ENCODE assay signal across 9 mouse cellular contexts in genomic region chr2:181147546-181148317, GRCm38 (mm10). TPM values are rescaled to one million over a fixed set of nuclear protein-coding genes. Genes with fewer than 3 reads are reported as not detected.
DNase-seq lines count a peak whose midpoint lies in the region; ATAC-seq lines count a peak whose summit lies in the region.
"Had no signal": no experiment of that assay in that cellular context is flagged by ENCODE, and none has a peak within 500 bp of the region (broad histone marks: within the 10 kb centered on the region; RNA-seq: fewer than 3 reads in every experiment).

No protein-coding gene starts in this region.

- DNase-seq in cerebellum, adult 11-12 months: peak; percentile 38
- DNase-seq in cerebellum, adult 8-10 months: no peak
- DNase-seq in ZHBTc4 (ENCODE audit: low read depth, low spot score): peak; percentile 78
- DNase-seq in heart, embryonic 10.5 days (ENCODE audit: low spot score): no peak
- peak; percentile 18 for DNase-seq in lung, postnatal 10 days
- DNase-seq in splenic B cell, adult 2 months (ENCODE audit: low read depth, low spot score): peak; percentile 18
- no peak for DNase-seq in urinary bladder, postnatal 36 days (ENCODE audit: low spot score in 2 of 2)

- H3K4me3 ChIP-seq in heart, embryonic 10.5 days: peak overlapping the region; percentile 60
- peak overlapping the region; percentile 51 for H3K4me3 ChIP-seq in kidney, embryonic 15.5 days (replicated peaks)

- peak; percentile 76 for ATAC-seq in kidney, embryonic 15.5 days (replicated peaks; ENCODE audit: low FRiP score)

- H3K9ac ChIP-seq in kidney, embryonic 15.5 days: peak overlapping the region; percentile 26; the same call in 1 of the 2 replicates

- 1% methylated on average over 61 of the region's 61 CpGs for WGBS in heart, embryonic 10.5 days
- WGBS in kidney, embryonic 15.5 days: under 1% methylated on average over 61 of the region's 61 CpGs

- H3K4me1 ChIP-seq in heart, embryonic 10.5 days: peaks cover 14% of the 10 kb centered on the region
- peaks cover 12% of the 10 kb centered on the region for H3K4me1 ChIP-seq in kidney, embryonic 15.5 days

- no peak overlapping the region for H3K27ac ChIP-seq in heart, embryonic 10.5 days
- no peak overlapping the region for H3K27ac ChIP-seq in kidney, embryonic 15.5 days

- peaks cover 96% of the 10 kb centered on the region for H3K27me3 ChIP-seq in heart, embryonic 10.5 days (ENCODE audit: insufficient read depth, poor library complexity, severe bottlenecking)
- peaks cover 75% of the 10 kb centered on the region for H3K27me3 ChIP-seq in kidney, embryonic 15.5 days
- H3K27me3 ChIP-seq in splenic B cell, adult 2 months (ENCODE audit: control insufficient read depth, insufficient read depth, low read length, poor library complexity, severe bottlenecking): no peaks in the 10 kb centered on the region

- peak overlapping the region; percentile 95 for H3K4me2 ChIP-seq in kidney, embryonic 15.5 days

- no peaks in the 10 kb centered on the region for H3K9me3 ChIP-seq in heart, embryonic 10.5 days
- H3K9me3 ChIP-seq in kidney, embryonic 15.5 days (replicated peaks): no peaks in the 10 kb centered on the region

- peaks cover 7% of the 10 kb centered on the region; the same call in 1 of the 2 replicates for H3K36me3 ChIP-seq in heart, embryonic 10.5 days
- no peaks in the 10 kb centered on the region for H3K36me3 ChIP-seq in kidney, embryonic 15.5 days
- H3K36me3 ChIP-seq in splenic B cell, adult 2 months (ENCODE audit: control insufficient read depth, insufficient read depth, low read length, poor library complexity, severe bottlenecking): no peaks in the 10 kb centered on the region

RNA-seq across cellular contexts. Expression of gene Eef1a2, which starts 9.1 kb away (rescaled TPM):
- 0.95 and 2.6 TPM in 2 replicates for polyA plus RNA-seq in heart, embryonic 10.5 days (2016; fragmentation: Nextera tagmentation; extraction: Ambion mirVana)
- polyA plus RNA-seq in kidney, embryonic 15.5 days (2015; fragmentation: Nextera tagmentation; extraction: Ambion mirVana): 0.08 and 0.17 TPM in 2 replicates

RNA-seq across cellular contexts. Expression of gene Kcnq2, which starts 12.6 kb away (rescaled TPM):
- 0.07 and 0.50 TPM in 2 replicates for polyA plus RNA-seq in heart, embryonic 10.5 days (2016; fragmentation: Nextera tagmentation; extraction: Ambion mirVana)
- 0.33 and 0.68 TPM in 2 replicates for polyA plus RNA-seq in kidney, embryonic 15.5 days (2015; fragmentation: Nextera tagmentation; extraction: Ambion mirVana)
- polyA plus RNA-seq: C2C12 had no signal

RNA-seq across cellular contexts. Expression of gene Ppdpf, which starts 39.3 kb away (rescaled TPM):
- polyA plus RNA-seq in heart, embryonic 10.5 days (2016; fragmentation: Nextera tagmentation; extraction: Ambion mirVana): 172 and 240 TPM in 2 replicates
- 315 and 330 TPM in 2 replicates for polyA plus RNA-seq in kidney, embryonic 15.5 days (2015; fragmentation: Nextera tagmentation; extraction: Ambion mirVana)

RNA-seq across cellular contexts. Expression of gene Ptk6, which starts 54.9 kb away (rescaled TPM):
- polyA plus RNA-seq in heart, embryonic 10.5 days (2016; fragmentation: Nextera tagmentation; extraction: Ambion mirVana): not detected in 2 replicates
- polyA plus RNA-seq in kidney, embryonic 15.5 days (2015; fragmentation: Nextera tagmentation; extraction: Ambion mirVana): 0.04 TPM in 1 of 2 replicates, not detected in the other
- polyA plus RNA-seq: C2C12 had no signal

Comparison
In these comparisons a context has a peak if more than half of its experiments do, and no peak if none do; other contexts are left out.
1. DNase-seq: peak in cerebellum, adult 11-12 months (single experiment), ZHBTc4 (single experiment), lung, postnatal 10 days (single experiment) and splenic B cell, adult 2 months (single experiment); none in cerebellum, adult 8-10 months (single experiment), heart, embryonic 10.5 days (single experiment) and urinary bladder, postnatal 36 days (0 of 2).